Mouse (Mus musculus): ENCODE data around the gene Cblc. TPM values are rescaled to one million over a fixed set of nuclear protein-coding genes. Genes with fewer than 3 reads are reported as not detected.
A peak's percentile ranks its signal among the peaks of the same experiment; 100 is the strongest.

Cblc gene
- polyA plus RNA-seq, 1 experiment from 2014 or later: 18.4 TPM

DNA sequence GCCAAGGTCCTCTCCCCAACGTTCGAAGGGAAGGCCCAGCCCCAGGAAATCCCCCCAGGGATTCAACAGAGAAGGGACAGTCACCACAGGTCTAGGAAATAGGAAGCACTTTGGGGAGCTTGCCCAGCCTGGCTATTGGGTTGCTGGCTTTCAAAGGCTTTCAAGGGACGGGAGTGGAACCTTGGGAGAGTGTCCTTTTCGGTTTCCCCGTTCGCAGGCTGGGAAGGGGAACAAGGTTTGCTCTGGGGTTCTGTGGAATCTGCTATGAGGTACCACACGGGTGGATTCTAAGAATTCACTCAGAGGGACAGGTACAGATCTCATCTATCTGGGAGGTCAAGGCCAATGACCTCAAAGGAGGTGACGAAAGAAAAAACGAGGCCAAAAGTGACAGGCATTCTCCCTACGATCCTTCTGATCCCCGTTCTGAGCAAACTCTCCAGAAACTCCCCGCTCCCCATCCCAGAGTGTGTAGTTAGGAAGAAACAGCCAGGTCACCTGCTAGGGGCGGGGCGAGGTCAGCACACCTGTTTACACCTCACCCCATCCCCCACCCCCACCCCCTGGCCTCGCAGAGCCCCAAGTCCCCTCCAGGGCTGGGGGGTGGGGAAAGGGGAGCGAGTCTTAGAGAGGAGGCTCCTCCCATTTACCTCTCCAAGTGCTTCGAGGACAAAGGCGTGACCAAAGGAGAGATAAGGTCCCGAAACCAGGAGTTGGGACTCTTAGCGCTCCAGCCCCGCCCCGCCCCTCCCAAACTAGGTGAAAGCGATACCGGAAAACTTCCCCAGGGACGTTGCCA, 49.0 kb downstream of the Cblc start:
- H3K4me1 ChIP-seq (ENCODE audit: insufficient read depth, low read depth, low read length): peaks cover 18% of the 10 kb centered on the region; the same call in 1 of the 2 replicates
- H3K36me3 ChIP-seq (ENCODE audit: insufficient read depth, low read length): no peaks in the 10 kb centered on the region
- peak overlapping the region; percentile 81 for H3K4me2 ChIP-seq (replicated peaks; ENCODE audit: low read depth, low read length)
- peak; percentile 40 for ATAC-seq
- peak overlapping the region; percentile 92 for H3K4me3 ChIP-seq (ENCODE audit: low read depth, low read length)
- TF ChIP-seq CTCF (IDR thresholded peaks at IDR 0.05) (no peak), EP300 (IDR thresholded peaks at IDR 0.05) (peak; percentile 50; the same call in 1 of the 2 replicates)
- WGBS: 5% methylated on average over 25 of the region's 25 CpGs
- no peaks in the 10 kb centered on the region for H3K27me3 ChIP-seq (replicated peaks; ENCODE audit: insufficient read depth, low read length)
- H3K9ac ChIP-seq (replicated peaks; ENCODE audit: low read depth): peak overlapping the region; percentile 93; the same call in 1 of the 2 replicates
- H3K27ac ChIP-seq (ENCODE audit: low read length): peak overlapping the region; percentile 96
- H3K9me3 ChIP-seq (ENCODE audit: low read length): no peaks in the 10 kb centered on the region
- peak; percentile 93 for DNase-seq (ENCODE audit: low spot score)

DNA sequence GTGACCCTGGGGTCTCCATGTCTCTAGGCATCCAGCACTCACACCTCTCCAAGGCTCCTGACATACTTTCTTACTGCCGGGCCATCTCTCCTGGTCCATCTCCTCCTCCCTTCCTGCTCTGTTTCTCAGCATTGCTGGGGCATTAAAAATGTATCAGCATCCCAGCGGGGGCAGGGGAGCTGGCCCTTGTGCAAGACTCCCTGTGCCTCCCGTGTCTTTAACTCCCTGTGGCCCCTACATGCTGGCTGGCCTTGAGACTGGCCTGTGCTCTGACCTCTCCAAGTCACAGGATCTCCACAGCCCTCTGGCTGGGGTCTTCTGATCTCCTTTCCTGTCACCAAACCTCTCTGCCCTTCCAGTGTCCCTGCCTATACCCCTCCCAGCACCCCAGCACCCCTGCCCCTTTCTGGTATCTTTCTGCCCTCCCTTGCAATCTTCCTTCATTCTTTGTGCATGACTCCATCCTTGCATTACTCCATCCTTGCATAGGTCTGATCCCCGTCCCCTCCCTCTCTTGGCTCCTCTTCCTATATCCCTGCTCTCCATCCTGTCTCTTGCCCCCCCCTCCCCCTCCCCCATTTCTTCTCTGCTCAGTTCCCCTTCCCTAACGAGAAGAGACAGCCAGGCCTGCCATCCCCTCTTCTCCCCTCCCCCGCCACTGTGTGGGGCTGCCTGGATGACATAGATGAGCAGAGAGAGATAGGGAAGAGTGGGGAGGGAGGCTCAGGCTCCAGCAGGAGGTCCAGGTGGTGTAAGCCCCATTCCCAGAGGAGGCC, 50.0 kb downstream of the Cblc start:
- H3K27ac ChIP-seq (ENCODE audit: low read length): peak overlapping the region; percentile 96; the same call in 1 of the 2 replicates
- H3K9me3 ChIP-seq (ENCODE audit: low read length): no peaks in the 10 kb centered on the region
- H3K27me3 ChIP-seq (replicated peaks; ENCODE audit: insufficient read depth, low read length): no peaks in the 10 kb centered on the region
- no peak overlapping the region for H3K9ac ChIP-seq (replicated peaks; ENCODE audit: low read depth)
- TF ChIP-seq CTCF (IDR thresholded peaks at IDR 0.05) (no peak), EP300 (IDR thresholded peaks at IDR 0.05) (no peak)
- DNase-seq (ENCODE audit: low spot score) (peak; percentile 47), ATAC-seq (no peak)
- peak overlapping the region; percentile 81 for H3K4me2 ChIP-seq (replicated peaks; ENCODE audit: low read depth, low read length)
- H3K4me1 ChIP-seq (ENCODE audit: insufficient read depth, low read depth, low read length): peaks cover 24% of the 10 kb centered on the region; the same call in 1 of the 2 replicates
- H3K4me3 ChIP-seq (ENCODE audit: low read depth, low read length): no peak overlapping the region
- 14% methylated on average over 6 of the region's 6 CpGs for WGBS
- no peaks in the 10 kb centered on the region for H3K36me3 ChIP-seq (ENCODE audit: insufficient read depth, low read length)

DNA sequence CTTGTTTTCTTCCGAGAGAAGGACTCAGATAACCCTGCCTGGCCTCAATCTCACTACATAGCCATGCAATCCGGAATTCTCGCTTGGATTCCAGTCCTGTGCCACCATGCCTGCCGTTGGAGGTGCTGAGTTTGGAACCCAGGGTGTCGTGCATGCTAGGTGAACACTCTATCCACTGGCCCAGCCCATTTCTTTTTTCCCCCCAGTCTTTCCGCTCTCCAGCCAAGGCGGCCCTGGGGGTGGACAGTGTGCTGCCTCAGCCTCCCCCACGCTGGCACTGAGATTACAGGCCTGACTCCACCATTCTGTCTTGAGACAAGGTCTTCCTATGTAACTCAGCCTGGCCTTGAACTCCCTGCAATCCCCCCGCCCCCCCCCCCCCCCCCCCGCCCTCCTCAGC, 50.6 kb downstream of the Cblc start:
- H3K27ac ChIP-seq (ENCODE audit: low read length): no peak overlapping the region
- ATAC-seq: no peak
- H3K36me3 ChIP-seq (ENCODE audit: insufficient read depth, low read length): no peaks in the 10 kb centered on the region
- H3K27me3 ChIP-seq (replicated peaks; ENCODE audit: insufficient read depth, low read length): no peaks in the 10 kb centered on the region
- TF ChIP-seq EP300 (IDR thresholded peaks at IDR 0.05) (no peak), CTCF (IDR thresholded peaks at IDR 0.05) (no peak)
- H3K9me3 ChIP-seq (ENCODE audit: low read length): no peaks in the 10 kb centered on the region
- peaks cover 24% of the 10 kb centered on the region; the same call in 1 of the 2 replicates for H3K4me1 ChIP-seq (ENCODE audit: insufficient read depth, low read depth, low read length)
- 74% methylated on average over 8 of the region's 10 CpGs for WGBS
- DNase-seq (ENCODE audit: low spot score): no peak
- H3K4me3 ChIP-seq (ENCODE audit: low read depth, low read length): no peak overlapping the region
- no peak overlapping the region for H3K9ac ChIP-seq (replicated peaks; ENCODE audit: low read depth)
- no peak overlapping the region for H3K4me2 ChIP-seq (replicated peaks; ENCODE audit: low read depth, low read length)

GRCm38 (mm10) chr7:19744590-19745385, 51.8 kb downstream of the Cblc start:
- Histone ChIP-seq H3K4me2 (replicated peaks; ENCODE audit: low read depth, low read length) (no peak overlapping the region), H3K9me3 (ENCODE audit: low read length) (no peaks in the 10 kb centered on the region), H3K27me3 (replicated peaks; ENCODE audit: insufficient read depth, low read length) (no peaks in the 10 kb centered on the region), H3K4me3 (ENCODE audit: low read depth, low read length) (no peak overlapping the region), H3K36me3 (ENCODE audit: insufficient read depth, low read length) (no peaks in the 10 kb centered on the region), H3K27ac (ENCODE audit: low read length) (no peak overlapping the region), H3K9ac (replicated peaks; ENCODE audit: low read depth) (no peak overlapping the region), H3K4me1 (ENCODE audit: insufficient read depth, low read depth, low read length) (peaks cover 21% of the 10 kb centered on the region; the same call in 1 of the 2 replicates)
- no peak for ATAC-seq
- no peak for TF ChIP-seq EP300 (IDR thresholded peaks at IDR 0.05)
- TF ChIP-seq CTCF (IDR thresholded peaks at IDR 0.05): no peak
- DNase-seq (ENCODE audit: low spot score): peak; percentile 57
- WGBS: 37% methylated on average over 14 of the region's 14 CpGs

DNA sequence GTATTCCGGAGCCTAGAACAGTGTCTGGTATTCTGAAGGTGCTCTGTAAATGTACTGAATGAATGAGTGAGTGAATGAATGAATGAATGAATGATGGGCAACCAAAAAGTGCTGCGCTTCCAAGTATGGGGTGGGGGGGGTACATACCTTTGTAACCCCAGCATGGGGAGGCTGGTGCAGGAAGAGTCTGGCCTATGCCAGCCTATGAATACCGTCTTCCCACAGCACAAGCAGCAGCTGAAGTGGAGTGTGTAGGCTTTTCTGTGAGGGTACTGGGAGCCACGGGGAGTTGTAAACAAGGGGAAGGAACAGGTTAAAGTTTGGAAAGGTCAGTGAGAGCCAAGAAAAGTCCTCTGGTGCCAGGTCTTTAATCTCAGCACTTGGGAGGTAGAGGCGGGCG, 52.8 kb downstream of the Cblc start:
- H3K4me1 ChIP-seq (ENCODE audit: insufficient read depth, low read depth, low read length): peaks cover 21% of the 10 kb centered on the region; the same call in 1 of the 2 replicates
- no peaks in the 10 kb centered on the region for H3K9me3 ChIP-seq (ENCODE audit: low read length)
- WGBS: 75% methylated on average over 6 of the region's 6 CpGs
- no peaks in the 10 kb centered on the region for H3K36me3 ChIP-seq (ENCODE audit: insufficient read depth, low read length)
- TF ChIP-seq CTCF (IDR thresholded peaks at IDR 0.05) (no peak), EP300 (IDR thresholded peaks at IDR 0.05) (no peak)
- no peak overlapping the region for H3K27ac ChIP-seq (ENCODE audit: low read length)
- no peaks in the 10 kb centered on the region for H3K27me3 ChIP-seq (replicated peaks; ENCODE audit: insufficient read depth, low read length)
- no peak for ATAC-seq
- no peak overlapping the region for H3K4me3 ChIP-seq (ENCODE audit: low read depth, low read length)
- DNase-seq (ENCODE audit: low spot score): no peak
- no peak overlapping the region for H3K9ac ChIP-seq (replicated peaks; ENCODE audit: low read depth)
- no peak overlapping the region for H3K4me2 ChIP-seq (replicated peaks; ENCODE audit: low read depth, low read length)

Measured in lung, postnatal 0 days (tissue).